Comparison of ENCODE assay signal across 8 mouse cellular contexts in genomic region chr11:29173706-29174436, GRCm38 (mm10). TPM values are rescaled to one million over a fixed set of nuclear protein-coding genes. Genes with fewer than 3 reads are reported as not detected.
DNase-seq lines count a peak whose midpoint lies in the region; ATAC-seq and TF ChIP-seq lines count a peak whose summit lies in the region.

No protein-coding gene starts in this region.

- DNase-seq in heart, adult 11 months = no peak
- no peak for DNase-seq in forebrain, embryonic 14.5 days (ENCODE audit: low spot score)
- DNase-seq in liver, postnatal 0 days = no peak
- no peak for DNase-seq in natural killer cell, adult 2 months (ENCODE audit: low spot score in 2 of 2)
- no peak for DNase-seq in cerebellum, adult 9-11 months
- no peak for DNase-seq in layer of hippocampus, adult 18-20 months (ENCODE audit: low spot score in 2 of 2)

- peak overlapping the region; percentile 9 to 99; a peak in 2 of 4 replicates for H3K27ac ChIP-seq in heart, embryonic 14.5 days (replicated peaks in 1 of 2; ENCODE audit: control insufficient read depth in 1 of 2, insufficient read depth in 1 of 2, low read depth in 2 of 2, low read length in 2 of 2)
- no peak overlapping the region for H3K27ac ChIP-seq in ES-Bruce4 (ENCODE audit: insufficient read depth, low read length)
- H3K27ac ChIP-seq in forebrain, embryonic 14.5 days (ENCODE audit: low read depth, low read length) = peak overlapping the region; percentile 95
- peak overlapping the region; percentile 100 for H3K27ac ChIP-seq in liver, postnatal 0 days (ENCODE audit: low read depth)

- TF ChIP-seq EP300 in ES-Bruce4 (IDR thresholded peaks at IDR 0.05; ENCODE audit: insufficient read depth, low read depth, low read length) = no peak
- no peak for TF ChIP-seq EP300 in liver, postnatal 0 days (IDR thresholded peaks at IDR 0.05; ENCODE audit: low read depth)

- H3K4me2 ChIP-seq in heart, embryonic 14.5 days (ENCODE audit: low read length) = peak overlapping the region; percentile 66
- H3K4me2 ChIP-seq in forebrain, embryonic 14.5 days (ENCODE audit: low read length) = peak overlapping the region; percentile 74
- peak overlapping the region; percentile 96 for H3K4me2 ChIP-seq in liver, postnatal 0 days (ENCODE audit: low read depth, low read length)

- peaks cover 0 to 11% of the 10 kb centered on the region in 2 experiments; a peak in 2 of 4 replicates for H3K4me1 ChIP-seq in heart, embryonic 14.5 days (ENCODE audit: control insufficient read depth in 2 of 2, insufficient read depth in 2 of 2, low read length in 2 of 2)
- H3K4me1 ChIP-seq in ES-Bruce4 (ENCODE audit: control insufficient read depth, insufficient read depth, low read length) = no peaks in the 10 kb centered on the region
- peaks cover 6% of the 10 kb centered on the region for H3K4me1 ChIP-seq in forebrain, embryonic 14.5 days (ENCODE audit: control insufficient read depth, insufficient read depth, low read length)
- H3K4me1 ChIP-seq in liver, postnatal 0 days (ENCODE audit: insufficient read depth) = peaks cover 7% of the 10 kb centered on the region

- peak overlapping the region; percentile 71 to 99 for H3K4me3 ChIP-seq in heart, embryonic 14.5 days (ENCODE audit: control insufficient read depth in 1 of 2, insufficient read depth in 1 of 2, low read depth in 1 of 2, low read length in 2 of 2)
- H3K4me3 ChIP-seq in ES-Bruce4 (ENCODE audit: low read depth, low read length) = peak overlapping the region; percentile 96
- H3K4me3 ChIP-seq in forebrain, embryonic 14.5 days (ENCODE audit: low read depth, low read length) = peak overlapping the region; percentile 91
- peak overlapping the region; percentile 95 for H3K4me3 ChIP-seq in liver, postnatal 0 days (ENCODE audit: low read depth, low read length)

- no peak for TF ChIP-seq CTCF in ES-Bruce4 (IDR thresholded peaks at IDR 0.05; ENCODE audit: low read depth, low read length)
- no peak for TF ChIP-seq CTCF in liver, postnatal 0 days (IDR thresholded peaks at IDR 0.05; ENCODE audit: low read depth)

- no peak for ATAC-seq in heart, embryonic 14.5 days (ENCODE audit: insufficient number of reproducible peaks, insufficient read depth, low FRiP score, low read depth)
- no peak for ATAC-seq in forebrain, embryonic 14.5 days
- ATAC-seq in liver, postnatal 0 days = no peak

- H3K36me3 ChIP-seq in heart, embryonic 14.5 days (ENCODE audit: control insufficient read depth, insufficient read depth, low read length) = peaks cover 9% of the 10 kb centered on the region
- no peaks in the 10 kb centered on the region for H3K36me3 ChIP-seq in ES-Bruce4 (ENCODE audit: control insufficient read depth, insufficient read depth, low read length, poor library complexity, severe bottlenecking)
- no peaks in the 10 kb centered on the region; the same call in 1 of the 2 replicates for H3K36me3 ChIP-seq in forebrain, embryonic 14.5 days (ENCODE audit: control insufficient read depth, insufficient read depth, low read length)
- peaks cover 7% of the 10 kb centered on the region for H3K36me3 ChIP-seq in liver, postnatal 0 days (replicated peaks; ENCODE audit: insufficient read depth, low read length)

- no peaks in the 10 kb centered on the region for H3K27me3 ChIP-seq in heart, embryonic 14.5 days (ENCODE audit: control insufficient read depth, insufficient read depth, low read length)
- no peaks in the 10 kb centered on the region for H3K27me3 ChIP-seq in ES-Bruce4 (ENCODE audit: control insufficient read depth, insufficient read depth, low read length, poor library complexity, severe bottlenecking)
- H3K27me3 ChIP-seq in forebrain, embryonic 14.5 days (replicated peaks; ENCODE audit: control insufficient read depth, insufficient read depth, low read length) = no peaks in the 10 kb centered on the region
- no peaks in the 10 kb centered on the region for H3K27me3 ChIP-seq in liver, postnatal 0 days (ENCODE audit: insufficient read depth, low read length)

- no peaks in the 10 kb centered on the region for H3K9me3 ChIP-seq in heart, embryonic 14.5 days (ENCODE audit: control insufficient read depth, low read length)
- H3K9me3 ChIP-seq in ES-Bruce4 (replicated peaks; ENCODE audit: control insufficient read depth, insufficient read depth, low read length, poor library complexity, severe bottlenecking) = peaks cover 3% of the 10 kb centered on the region
- no peaks in the 10 kb centered on the region for H3K9me3 ChIP-seq in forebrain, embryonic 14.5 days (replicated peaks; ENCODE audit: control insufficient read depth, low read length)
- no peaks in the 10 kb centered on the region for H3K9me3 ChIP-seq in liver, postnatal 0 days (ENCODE audit: low read length)

- H3K9ac ChIP-seq in heart, embryonic 14.5 days (ENCODE audit: low read length) = peak overlapping the region; percentile 100
- peak overlapping the region; percentile 90 for H3K9ac ChIP-seq in ES-Bruce4 (ENCODE audit: low read depth, poor library complexity, severe bottlenecking)
- peak overlapping the region; percentile 94 for H3K9ac ChIP-seq in forebrain, embryonic 14.5 days (ENCODE audit: low read length)
- peak overlapping the region; percentile 100 for H3K9ac ChIP-seq in liver, postnatal 0 days (replicated peaks)

- WGBS in heart, embryonic 14.5 days = 3% methylated on average over 13 of the region's 13 CpGs
- WGBS in forebrain, embryonic 14.5 days = 6% methylated on average over 13 of the region's 13 CpGs
- 3% methylated on average over 13 of the region's 13 CpGs for WGBS in liver, postnatal 0 days (ENCODE audit: insufficient replicate concordance)

- TF ChIP-seq POLR2A in ES-Bruce4 (IDR thresholded peaks at IDR 0.05; ENCODE audit: insufficient read depth, low read length) = no peak

RNA-seq across cellular contexts. Expression of gene Ppp4r3b, which starts 1.2 kb away (rescaled TPM):
- 38.8 and 40.1 TPM in 2 replicates for polyA plus RNA-seq in heart, embryonic 14.5 days (2014; fragmentation: Nextera tagmentation; extraction: Ambion mirVana)
- 44.3 and 51.8 TPM in 2 replicates for polyA plus RNA-seq in ES-Bruce4 (2011; ENCODE audit: insufficient read depth, insufficient read length, low read depth, missing spikeins)
- 71.1 and 93.5 TPM in 2 replicates for polyA plus RNA-seq in forebrain, embryonic 14.5 days (2014; fragmentation: Nextera tagmentation; extraction: Ambion mirVana)
- polyA plus RNA-seq in liver, postnatal 0 days (2015; fragmentation: Nextera tagmentation; extraction: Ambion mirVana) = 27.6 and 30.9 TPM in 2 replicates
- 10 to 100 TPM; 50.9 to 51.5 TPM for total RNA-seq in layer of hippocampus, adult 18-20 months (2021)

RNA-seq across cellular contexts. Expression of gene Pnpt1, which starts 43.3 kb away (rescaled TPM):
- polyA plus RNA-seq in heart, embryonic 14.5 days (2014; fragmentation: Nextera tagmentation; extraction: Ambion mirVana) = 37.1 and 37.9 TPM in 2 replicates
- polyA plus RNA-seq in ES-Bruce4 (2011; ENCODE audit: insufficient read depth, insufficient read length, low read depth, missing spikeins) = 72.3 and 76.5 TPM in 2 replicates
- polyA plus RNA-seq in forebrain, embryonic 14.5 days (2014; fragmentation: Nextera tagmentation; extraction: Ambion mirVana) = 31.0 and 33.2 TPM in 2 replicates
- polyA plus RNA-seq in liver, postnatal 0 days (2015; fragmentation: Nextera tagmentation; extraction: Ambion mirVana) = 14.3 and 15.9 TPM in 2 replicates
- total RNA-seq in layer of hippocampus, adult 18-20 months (2021) = 10 to 100 TPM; 20.5 to 22.7 TPM
